Mouse (Mus musculus) erythroblast, embryonic 14.5 days (primary cell): ENCODE measurements around the gene Epop. TPM values are rescaled to one million over a fixed set of nuclear protein-coding genes. Genes with fewer than 3 reads are reported as not detected.
"Not testable (repeated sequence)": the region's sequence is repeated elsewhere in the genome, so short reads cannot be mapped to it uniquely, and the experiment has no call there.

Source experiments
- H3K27me3 ChIP-seq: 2 replicates; pipeline ENCODE4 v1.6.1; 2012; ENCODE audit warnings: inconsistent platforms; ENCODE audit not compliant: control insufficient read depth
- H3K36me3 ChIP-seq: 2 replicates; pipeline ENCODE4 v1.6.1; 2012; ENCODE audit warnings: mild to moderate bottlenecking, inconsistent platforms; ENCODE audit not compliant: control insufficient read depth
- H3K4me1 ChIP-seq: 2 replicates; pipeline ENCODE4 v1.6.1; 2012; ENCODE audit warnings: inconsistent platforms; ENCODE audit not compliant: control insufficient read depth
- H3K4me3 ChIP-seq: replicated peaks from 2 replicates; pipeline ENCODE3; 2012; ENCODE audit warnings: moderate library complexity, mild to moderate bottlenecking, inconsistent platforms
- H3K9me3 ChIP-seq: 2 replicates; pipeline ENCODE4 v1.6.1; 2012; ENCODE audit warnings: low read length, inconsistent platforms, mixed read lengths; ENCODE audit not compliant: control insufficient read depth
- GATA1 ChIP-seq: IDR thresholded peaks from 2 replicates; pipeline ENCODE4 v1.6.1; 2012; ENCODE audit warnings: low read length, inconsistent platforms, mixed read lengths
- TAL1 ChIP-seq: IDR thresholded peaks from 3 replicates; pipeline ENCODE4 v1.6.1; 2012; ENCODE audit warnings: low read length, inconsistent platforms, mixed read lengths
- polyA plus RNA-seq: library from polyadenylated mRNA; stranded (reverse); fragments of >175 nt; gene quantifications from 2 replicates; pipeline ENCODE4 v1.2.3, GENCODE M21; 2012

The Epop gene
- polyA plus RNA-seq, 1 experiment, result 0.13 TPM

GRCm38 (mm10) chr11:97656269-97656971 is 26.9 kb upstream of the Epop start:
- Histone ChIP-seq H3K4me1 (peaks cover 14% of the 10 kb centered on the region), H3K36me3 (no peaks in the 10 kb centered on the region), H3K9me3 (peaks cover 3% of the 10 kb centered on the region; the same call in 1 of the 2 replicates), H3K27me3 (peaks cover 36% of the 10 kb centered on the region), H3K4me3 (no peak overlapping the region)
- TF ChIP-seq GATA1, result no peak
- TF ChIP-seq TAL1, result no peak

- peaks cover 14% of the 10 kb centered on the region for H3K27me3 ChIP-seq
- no peaks in the 10 kb centered on the region for H3K4me1 ChIP-seq
- no peaks in the 10 kb centered on the region for H3K36me3 ChIP-seq
- TF ChIP-seq GATA1 (no peak), TAL1 (no peak)
- no peak overlapping the region for H3K4me3 ChIP-seq
- peaks cover 3% of the 10 kb centered on the region; the same call in 1 of the 2 replicates for H3K9me3 ChIP-seq
These were observed 24.7 kb upstream of the Epop start for GRCm38 (mm10) chr11:97654210-97654609.

- not testable (repeated sequence) for H3K4me1 ChIP-seq, H3K4me3 ChIP-seq, H3K9me3 ChIP-seq, H3K27me3 ChIP-seq, H3K36me3 ChIP-seq
These were observed 23.9 kb upstream of the Epop start for GRCm38 (mm10) chr11:97653376-97653775.

GRCm38 (mm10) chr11:97650341-97650740 is 20.8 kb upstream of the Epop start:
- peaks cover 3% of the 10 kb centered on the region; the same call in 1 of the 2 replicates for H3K9me3 ChIP-seq

GRCm38 (mm10) chr11:97648541-97648940 is 19.0 kb upstream of the Epop start:
- not testable (repeated sequence) for H3K4me1 ChIP-seq, H3K9me3 ChIP-seq

More at GRCm38 (mm10) chr11:97650341-97650740, 20.8 kb upstream of the Epop start:
- Histone ChIP-seq H3K27me3 (no peaks in the 10 kb centered on the region), H3K4me1 (no peaks in the 10 kb centered on the region), H3K4me3 (no peak overlapping the region), H3K36me3 (no peaks in the 10 kb centered on the region)
- TF ChIP-seq GATA1 (no peak), TAL1 (no peak)

GRCm38 (mm10) chr11:97644834-97645233 is 15.3 kb upstream of the Epop start:
- no peaks in the 10 kb centered on the region for H3K27me3 ChIP-seq
- H3K36me3 ChIP-seq, result no peaks in the 10 kb centered on the region
- no peak for TF ChIP-seq GATA1
- no peak for TF ChIP-seq TAL1
- H3K4me3 ChIP-seq, result no peak overlapping the region
- H3K4me1 ChIP-seq, result no peaks in the 10 kb centered on the region
- H3K9me3 ChIP-seq, result peaks cover 3% of the 10 kb centered on the region

More at GRCm38 (mm10) chr11:97648541-97648940, 19.0 kb upstream of the Epop start:
- not testable (repeated sequence) for H3K4me3 ChIP-seq, H3K36me3 ChIP-seq, H3K27me3 ChIP-seq

GRCm38 (mm10) chr11:97643380-97644055 is 14.0 kb upstream of the Epop start:
- H3K36me3 ChIP-seq, result no peaks in the 10 kb centered on the region
- TF ChIP-seq TAL1 (no peak), GATA1 (no peak)
- H3K27me3 ChIP-seq, result no peaks in the 10 kb centered on the region
- no peak overlapping the region for H3K4me3 ChIP-seq
- H3K4me1 ChIP-seq, result no peaks in the 10 kb centered on the region
- H3K9me3 ChIP-seq, result peaks cover 3% of the 10 kb centered on the region

GRCm38 (mm10) chr11:97642746-97643145 is 13.2 kb upstream of the Epop start:
- TF ChIP-seq TAL1, result no peak
- TF ChIP-seq GATA1, result no peak
- peaks cover 3% of the 10 kb centered on the region for H3K9me3 ChIP-seq
- no peaks in the 10 kb centered on the region for H3K27me3 ChIP-seq
- no peak overlapping the region for H3K4me3 ChIP-seq
- H3K36me3 ChIP-seq, result no peaks in the 10 kb centered on the region
- H3K4me1 ChIP-seq, result no peaks in the 10 kb centered on the region

- Histone ChIP-seq H3K9me3 (peaks cover 3% of the 10 kb centered on the region), H3K36me3 (no peaks in the 10 kb centered on the region), H3K4me1 (no peaks in the 10 kb centered on the region), H3K27me3 (no peaks in the 10 kb centered on the region), H3K4me3 (no peak overlapping the region)
- TF ChIP-seq TAL1, result no peak
- no peak for TF ChIP-seq GATA1
These were observed 12.2 kb upstream of the Epop start for GRCm38 (mm10) chr11:97641668-97642067.
